Mouse (Mus musculus) hindbrain, embryonic 12.5 days (tissue): Measurements from ENCODE around the gene Haus6. TPM values are rescaled to one million over a fixed set of nuclear protein-coding genes. Genes with fewer than 3 reads are reported as not detected.

ENCODE experiments used
- ATAC-seq: fragments of 200-750 bp; cut with Nextera tagmentation; 2 replicates; pipeline ENCODE4 v1.8.0; 2017; ENCODE audit warnings: moderate TSS enrichment; ENCODE audit not compliant: low FRiP score
- H3K27ac ChIP-seq: fragments of 300-500 bp; sonication (generic); 2 replicates; pipeline ENCODE4 v1.5.1; 2016; ENCODE audit warnings: mild to moderate bottlenecking
- H3K27me3 ChIP-seq: fragments of 300-500 bp; sonication (generic); 2 replicates; pipeline ENCODE4 v1.6.1; 2016; ENCODE audit warnings: mild to moderate bottlenecking
- H3K36me3 ChIP-seq: fragments of 300-500 bp; sonication (generic); 2 replicates; pipeline ENCODE4 v1.6.1; 2016; ENCODE audit warnings: mild to moderate bottlenecking
- H3K4me1 ChIP-seq: fragments of 300-500 bp; sonication (generic); 2 replicates; pipeline ENCODE4 v1.6.1; 2016
- H3K4me2 ChIP-seq: fragments of 300-500 bp; sonication (generic); replicated peaks from 2 replicates; pipeline ENCODE4 v1.6.1; 2016; ENCODE audit warnings: mild to moderate bottlenecking
- H3K4me3 ChIP-seq: fragments of 300-500 bp; sonication (generic); 2 replicates; pipeline ENCODE4 v1.5.1; 2016; ENCODE audit warnings: mild to moderate bottlenecking
- H3K9ac ChIP-seq: fragments of 300-500 bp; sonication (generic); 2 replicates; pipeline ENCODE4 v1.6.1; 2016; ENCODE audit warnings: mild to moderate bottlenecking, moderate library complexity
- H3K9me3 ChIP-seq: fragments of 300-500 bp; sonication (generic); replicated peaks from 2 replicates; pipeline ENCODE4 v1.6.1; 2016; ENCODE audit warnings: mild to moderate bottlenecking
- WGBS: fragments of 180-500 bp; shearing (Covaris S2); methylation state at CpG from one replicate; pipeline ENCODE4 v1.1.7; 2016; 5-methylcytosine and 5-hydroxymethylcytosine counted together
- polyA plus RNA-seq: library from polyadenylated mRNA; unstranded; fragments of >200 nt; fragmentation: Nextera tagmentation; extraction: Ambion mirVana; gene quantifications from 2 replicates; pipeline ENCODE4 v1.2.1, GENCODE M21; 2016

Haus6 gene
- polyA plus RNA-seq, 1 experiment from 2014 or later: 19.2 TPM

DNA sequence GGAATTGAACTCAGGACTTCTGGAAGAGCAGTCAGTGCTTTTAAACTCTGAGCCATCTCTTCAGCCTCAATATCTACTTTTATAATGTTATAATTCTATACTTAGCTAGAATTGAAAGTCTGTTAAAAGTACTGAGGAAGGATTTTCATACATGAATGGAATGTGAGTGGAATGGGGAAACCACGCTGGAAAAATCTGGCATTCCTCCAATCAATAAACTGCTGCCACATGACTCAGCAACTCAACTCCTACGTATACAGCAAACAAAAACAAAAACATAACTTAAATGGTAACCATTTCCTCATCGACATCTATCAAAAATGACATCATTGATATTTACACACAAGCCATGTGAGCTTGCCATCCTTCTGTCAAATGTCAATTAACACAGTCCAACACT is 10.3 kb upstream of the Haus6 start:
- H3K4me1 ChIP-seq: no peaks in the 10 kb centered on the region
- H3K27me3 ChIP-seq: no peaks in the 10 kb centered on the region
- H3K27ac ChIP-seq: no peak overlapping the region
- ATAC-seq: no peak
- H3K4me3 ChIP-seq: no peak overlapping the region
- H3K9me3 ChIP-seq: no peaks in the 10 kb centered on the region
- no peak overlapping the region for H3K9ac ChIP-seq
- no peak overlapping the region for H3K4me2 ChIP-seq
- H3K36me3 ChIP-seq: no peaks in the 10 kb centered on the region
- WGBS: 77% methylated on average over 3 of the region's 3 CpGs

GRCm38 (mm10) chr4:86620506-86620905 is 8.7 kb upstream of the Haus6 start:
- H3K9ac ChIP-seq: no peak overlapping the region
- no peaks in the 10 kb centered on the region for H3K27me3 ChIP-seq
- ATAC-seq: no peak
- no peaks in the 10 kb centered on the region for H3K9me3 ChIP-seq
- no peak overlapping the region for H3K4me2 ChIP-seq
- H3K4me1 ChIP-seq: no peaks in the 10 kb centered on the region
- H3K4me3 ChIP-seq: no peak overlapping the region
- H3K36me3 ChIP-seq: no peaks in the 10 kb centered on the region
- 65% methylated on average over 2 of the region's 2 CpGs for whole genome bisulfite sequencing
- no peak overlapping the region for H3K27ac ChIP-seq

DNA sequence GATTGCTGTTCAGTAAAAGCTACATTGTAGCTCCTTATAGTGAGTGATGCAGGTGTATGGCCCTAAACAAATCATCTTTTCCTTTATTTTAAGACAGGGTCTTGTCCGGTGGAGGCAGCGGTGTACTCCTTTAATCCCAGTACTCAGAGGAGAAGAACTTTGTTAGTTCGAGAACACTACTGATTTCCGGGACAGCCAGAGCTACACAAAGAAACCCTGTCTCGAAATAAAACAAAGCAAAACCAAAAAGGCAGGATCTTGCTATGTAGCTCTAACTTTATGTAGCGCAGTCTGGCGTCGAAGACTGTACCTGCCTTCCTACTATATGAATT is 400 bp upstream of the Haus6 start:
- Histone ChIP-seq H3K36me3 (peaks cover 2% of the 10 kb centered on the region; the same call in 1 of the 2 replicates), H3K4me3 (peak overlapping the region; percentile 89), H3K9me3 (no peaks in the 10 kb centered on the region), H3K27ac (0 out of 2 replicates have a peak overlapping the region, but pooled peaks have one; percentile 30), H3K4me1 (peaks cover 11% of the 10 kb centered on the region), H3K4me2 (peak overlapping the region; percentile 51), H3K27me3 (no peaks in the 10 kb centered on the region), H3K9ac (peak overlapping the region; percentile 13; the same call in 1 of the 2 replicates)
- no peak; the same call in 1 of the 2 replicates for ATAC-seq
- 35% methylated on average over 8 of the region's 8 CpGs for WGBS

GRCm38 (mm10) chr4:86591304-86591703 is 20.6 kb downstream of the Haus6 start:
- no peaks in the 10 kb centered on the region for H3K4me1 ChIP-seq
- H3K9ac ChIP-seq: no peak overlapping the region
- H3K36me3 ChIP-seq: peaks cover 12% of the 10 kb centered on the region
- H3K27me3 ChIP-seq: no peaks in the 10 kb centered on the region
- 96% methylated on average over 2 of the region's 2 CpGs for WGBS
- H3K4me3 ChIP-seq: no peak overlapping the region
- no peak overlapping the region for H3K4me2 ChIP-seq
- no peak overlapping the region for H3K27ac ChIP-seq
- no peak for ATAC-seq
- H3K9me3 ChIP-seq: no peaks in the 10 kb centered on the region

- Histone ChIP-seq H3K4me2 (no peak overlapping the region), H3K27ac (no peak overlapping the region), H3K36me3 (peaks cover 37% of the 10 kb centered on the region), H3K4me3 (no peak overlapping the region), H3K9ac (no peak overlapping the region), H3K9me3 (no peaks in the 10 kb centered on the region), H3K4me1 (no peaks in the 10 kb centered on the region), H3K27me3 (no peaks in the 10 kb centered on the region)
- no peak for ATAC-seq
- WGBS: 92% methylated on average over 3 of the region's 3 CpGs
Measured at GRCm38 (mm10) chr4:86588236-86588635, 23.6 kb downstream of the Haus6 start.

DNA sequence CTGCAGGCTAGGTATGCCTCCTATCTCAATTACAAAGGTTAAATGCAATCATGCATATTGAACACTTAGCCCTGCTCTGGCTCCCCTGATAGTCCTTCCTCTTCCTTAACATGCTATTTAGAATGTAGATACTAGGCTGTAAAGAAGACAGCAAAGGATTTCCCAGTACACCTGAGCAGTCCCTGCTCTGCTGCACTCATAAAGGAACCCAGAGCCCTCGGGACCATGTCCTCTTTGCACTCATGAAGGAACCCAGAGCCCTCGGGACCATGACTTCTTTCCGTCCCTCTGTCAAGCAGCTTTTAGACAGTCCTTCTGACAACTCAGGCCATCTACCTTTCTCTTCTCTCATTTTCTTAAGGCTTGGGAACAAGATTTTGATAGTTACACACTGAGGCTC is 31.3 kb downstream of the Haus6 start:
- WGBS: 92% methylated on average over 3 of the region's 3 CpGs
- Histone ChIP-seq H3K4me3 (no peak overlapping the region), H3K4me2 (no peak overlapping the region), H3K9ac (no peak overlapping the region), H3K4me1 (peaks cover 17% of the 10 kb centered on the region), H3K27me3 (no peaks in the 10 kb centered on the region), H3K27ac (no peak overlapping the region), H3K36me3 (peaks cover 35% of the 10 kb centered on the region), H3K9me3 (no peaks in the 10 kb centered on the region)
- no peak for ATAC-seq

GRCm38 (mm10) chr4:86580056-86580455 is 31.8 kb downstream of the Haus6 start:
- H3K4me2 ChIP-seq: no peak overlapping the region
- H3K4me3 ChIP-seq: no peak overlapping the region

DNA sequence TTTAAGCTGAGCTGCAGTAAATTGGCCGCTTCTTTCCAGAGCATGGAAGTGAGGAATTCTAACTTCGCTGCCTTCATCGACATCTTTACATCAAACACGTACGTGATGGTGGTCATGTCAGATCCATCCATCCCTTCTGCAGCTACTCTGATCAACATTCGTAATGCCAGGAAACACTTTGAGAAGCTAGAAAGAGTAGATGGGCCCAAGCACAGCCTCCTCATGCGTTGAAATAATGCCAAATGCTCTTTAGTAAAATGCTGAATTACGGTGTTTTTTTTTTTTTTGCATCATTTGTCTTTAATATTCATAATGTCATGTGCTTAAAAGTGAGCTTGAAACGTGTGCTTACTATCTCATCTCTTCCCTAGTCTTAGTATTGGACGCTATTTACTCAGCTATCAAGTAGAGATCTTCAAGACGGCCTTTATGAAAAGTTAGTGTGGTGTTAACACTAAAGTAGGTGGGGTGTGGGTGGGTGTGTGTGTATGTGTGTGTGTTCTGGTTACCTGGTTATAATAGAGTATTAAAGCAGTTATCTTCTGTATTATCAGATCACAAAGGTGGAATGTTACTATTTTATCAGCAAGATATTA is 35.1 kb downstream of the Haus6 start:
- Histone ChIP-seq H3K36me3 (peaks cover 7% of the 10 kb centered on the region; the same call in 1 of the 2 replicates), H3K9me3 (no peaks in the 10 kb centered on the region), H3K4me2 (peak overlapping the region; percentile 58), H3K27ac (peak overlapping the region; percentile 98), H3K27me3 (no peaks in the 10 kb centered on the region), H3K9ac (peak overlapping the region; percentile 95), H3K4me1 (peaks cover 21% of the 10 kb centered on the region), H3K4me3 (peak overlapping the region; percentile 76)
- WGBS: 9% methylated on average over 11 of the region's 11 CpGs
- ATAC-seq: no peak

More at GRCm38 (mm10) chr4:86580056-86580455, 31.8 kb downstream of the Haus6 start:
- ATAC-seq: no peak
- Histone ChIP-seq H3K27ac (no peak overlapping the region), H3K4me1 (peaks cover 17% of the 10 kb centered on the region), H3K9ac (no peak overlapping the region), H3K36me3 (peaks cover 30% of the 10 kb centered on the region), H3K9me3 (no peaks in the 10 kb centered on the region), H3K27me3 (no peaks in the 10 kb centered on the region)
- 62% methylated on average over 4 of the region's 4 CpGs for WGBS

GRCm38 (mm10) chr4:86576120-86576541 is 35.7 kb downstream of the Haus6 start:
- ATAC-seq: peak; percentile 5
- H3K4me1 ChIP-seq: peaks cover 21% of the 10 kb centered on the region
- peak overlapping the region; percentile 98 for H3K27ac ChIP-seq
- H3K9ac ChIP-seq: peak overlapping the region; percentile 95
- no peaks in the 10 kb centered on the region for H3K27me3 ChIP-seq
- under 1% methylated on average over 20 of the region's 20 CpGs for WGBS
- peak overlapping the region; percentile 58 for H3K4me2 ChIP-seq
- peaks cover 7% of the 10 kb centered on the region; the same call in 1 of the 2 replicates for H3K36me3 ChIP-seq
- H3K9me3 ChIP-seq: no peaks in the 10 kb centered on the region
- H3K4me3 ChIP-seq: peak overlapping the region; percentile 76

DNA sequence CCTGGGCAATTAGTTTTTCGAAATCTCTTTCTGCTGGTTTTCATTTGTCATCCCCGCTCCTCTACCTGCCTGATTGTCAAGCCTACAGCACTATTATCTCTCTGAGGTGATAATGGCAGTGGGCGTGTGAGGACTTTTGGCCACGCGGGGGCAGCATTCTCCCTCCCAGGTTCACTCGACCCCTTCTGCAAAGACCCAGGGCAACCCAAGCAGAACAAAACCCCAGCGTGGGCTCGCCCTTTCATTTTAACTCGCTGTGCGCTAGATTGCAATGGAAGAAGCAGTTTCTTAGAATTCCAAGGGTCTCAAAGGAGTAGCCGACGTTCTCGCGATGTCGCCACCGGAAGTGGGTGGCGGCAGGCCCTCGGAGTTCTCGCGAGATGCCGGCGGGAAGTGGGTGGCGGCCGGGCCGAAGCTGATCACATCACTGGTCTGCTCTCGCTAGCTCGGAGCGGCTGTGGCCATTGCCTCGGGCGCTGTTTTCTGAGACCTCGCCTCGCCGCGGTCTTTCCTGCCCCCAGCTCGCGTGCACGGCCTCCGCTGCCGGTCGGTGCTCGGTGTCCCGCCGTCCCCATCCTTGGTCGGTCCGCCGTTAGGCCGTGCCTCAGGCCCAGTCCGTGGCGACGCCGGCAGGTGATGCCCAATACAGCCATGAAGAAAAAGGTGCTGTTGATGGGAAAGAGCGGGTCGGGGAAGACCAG is 36.4 kb downstream of the Haus6 start, which contains the start of gene Rraga:
Gene Rraga, plus strand, starts transcription at position 386 of the 701 bp plus-strand sequence.
- Histone ChIP-seq H3K4me3 (peak within 1 kb of the TSS; percentile 76), H3K27ac (peak within 1 kb of the TSS; percentile 98), H3K4me2 (peak within 1 kb of the TSS; percentile 58), H3K4me1 (peaks cover 21% of the 10 kb centered on the region), H3K9me3 (no peaks in the 10 kb centered on the region), H3K27me3 (no peaks in the 10 kb centered on the region), H3K36me3 (peaks cover 4% of the 10 kb centered on the region; the same call in 1 of the 2 replicates), H3K9ac (peak within 1 kb of the TSS; percentile 95)
- WGBS: under 1% methylated on average over 53 of the region's 53 CpGs
- ATAC-seq: peak; percentile 97

DNA sequence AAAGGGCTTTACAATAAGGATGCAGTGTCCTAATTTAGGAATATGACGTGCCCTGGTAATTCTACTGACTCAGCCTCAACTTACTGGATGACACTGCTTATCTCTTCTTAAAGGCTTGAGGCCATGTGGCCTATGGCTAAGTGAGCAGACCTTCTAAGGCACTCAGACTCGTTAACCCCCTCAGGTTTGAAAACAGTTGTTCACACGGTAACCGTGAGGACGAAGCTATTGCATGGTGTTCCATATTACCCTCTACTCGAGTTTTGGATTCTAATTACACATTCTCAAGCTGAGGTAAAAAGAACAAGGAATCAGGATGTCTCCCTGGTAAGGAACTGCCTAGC is 36.9 kb downstream of the Haus6 start:
- Histone ChIP-seq H3K9me3 (no peaks in the 10 kb centered on the region), H3K27ac (peak overlapping the region; percentile 98), H3K36me3 (peaks cover 3% of the 10 kb centered on the region; the same call in 1 of the 2 replicates), H3K4me1 (peaks cover 21% of the 10 kb centered on the region), H3K27me3 (no peaks in the 10 kb centered on the region), H3K4me3 (peak overlapping the region; percentile 76), H3K9ac (peak overlapping the region; percentile 95), H3K4me2 (peak overlapping the region; percentile 58)
- peak; percentile 55 for ATAC-seq
- WGBS: 18% methylated on average over 6 of the region's 6 CpGs

DNA sequence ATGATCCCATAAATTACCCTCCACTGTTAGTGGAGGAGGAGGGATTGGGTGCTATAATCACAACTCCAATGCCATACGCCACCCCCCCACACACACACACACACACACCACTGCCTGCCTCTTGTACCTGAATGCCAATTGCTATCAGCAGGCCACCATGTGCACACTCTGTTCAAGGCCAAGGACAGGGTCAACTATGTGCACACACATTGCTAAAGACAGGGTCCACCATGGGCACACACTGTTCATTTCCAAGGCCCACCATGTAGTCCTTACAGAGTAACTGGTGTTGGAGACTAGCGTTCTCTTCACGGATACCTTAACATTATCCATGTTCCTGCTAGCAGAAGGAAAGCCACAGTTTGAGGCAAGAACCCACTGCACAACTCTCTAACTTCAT is 50.8 kb downstream of the Haus6 start:
- 98% methylated on average over 3 of the region's 3 CpGs for WGBS
- H3K4me2 ChIP-seq: no peak overlapping the region
- no peaks in the 10 kb centered on the region for H3K27me3 ChIP-seq
- H3K9me3 ChIP-seq: no peaks in the 10 kb centered on the region
- H3K36me3 ChIP-seq: no peaks in the 10 kb centered on the region
- H3K9ac ChIP-seq: no peak overlapping the region
- no peak overlapping the region for H3K4me3 ChIP-seq
- ATAC-seq: no peak
- no peaks in the 10 kb centered on the region for H3K4me1 ChIP-seq
- H3K27ac ChIP-seq: no peak overlapping the region

GRCm38 (mm10) chr4:86559006-86559405 is 52.8 kb downstream of the Haus6 start:
- no peaks in the 10 kb centered on the region for H3K9me3 ChIP-seq
- 71% methylated on average over 4 of the region's 4 CpGs for WGBS
- H3K27ac ChIP-seq: no peak overlapping the region
- no peaks in the 10 kb centered on the region for H3K27me3 ChIP-seq
- no peaks in the 10 kb centered on the region for H3K4me1 ChIP-seq
- H3K4me2 ChIP-seq: no peak overlapping the region
- no peak overlapping the region for H3K9ac ChIP-seq
- no peak for ATAC-seq
- H3K4me3 ChIP-seq: no peak overlapping the region
- no peaks in the 10 kb centered on the region for H3K36me3 ChIP-seq
